21 mouse cellular contexts compared by ENCODE assay signal in the genomic region with DNA sequence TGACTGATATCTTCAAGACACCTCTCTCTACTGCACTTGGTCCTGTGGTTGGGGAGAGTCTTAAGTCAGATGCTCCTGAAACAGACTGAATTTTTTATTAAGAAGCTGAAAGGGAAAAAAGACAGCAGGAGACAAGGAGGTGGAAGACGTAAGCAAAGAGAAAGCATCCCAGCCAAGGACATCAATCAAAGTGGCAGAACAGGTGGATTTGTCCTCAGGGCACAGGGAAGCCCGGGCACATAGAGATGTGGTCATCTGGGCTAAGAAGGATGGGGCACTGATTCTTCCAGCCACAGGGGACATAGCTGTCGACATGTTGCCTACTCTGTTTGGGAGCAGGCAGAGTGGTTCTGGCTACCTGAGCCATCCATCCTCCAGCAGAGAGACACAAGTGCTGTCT.
DNase-seq lines count a peak whose midpoint lies in the region; ATAC-seq and TF ChIP-seq lines count a peak whose summit lies in the region.
"Had no signal": no experiment of that assay in that cellular context is flagged by ENCODE, and none has a peak within 500 bp of the region (broad histone marks: within the 10 kb centered on the region; RNA-seq: fewer than 3 reads in every experiment).

No protein-coding gene starts in this region.

- peak overlapping the region; percentile 92 for H3K27ac ChIP-seq in heart, adult 2 months
- H3K27ac ChIP-seq in heart, postnatal 0 days (ENCODE audit: low read depth) = 0 out of 2 replicates have a peak overlapping the region, but pooled peaks have one; percentile 32
- H3K27ac ChIP-seq in kidney, postnatal 0 days = no peak overlapping the region
- 0 out of 2 replicates have a peak overlapping the region, but pooled peaks have one; percentile 18 for H3K27ac ChIP-seq in stomach, postnatal 0 days (replicated peaks)
- H3K27ac ChIP-seq: embryonic facial prominence, embryonic 13.5 days; limb, embryonic 12.5 days; liver, embryonic 13.5 days had no signal

- no peak for TF ChIP-seq POLR2A in heart, adult 2 months (IDR thresholded peaks at IDR 0.05; ENCODE audit: insufficient read depth, low read depth, low read length)

- peak overlapping the region; percentile 44; the same call in 1 of the 2 replicates for H3K9ac ChIP-seq in heart, adult 2 months (ENCODE audit: low read depth, low read length)
- no peak overlapping the region for H3K9ac ChIP-seq in heart, postnatal 0 days (replicated peaks; ENCODE audit: low read depth, low read length)
- no peak overlapping the region for H3K9ac ChIP-seq in kidney, postnatal 0 days (ENCODE audit: low read depth, low read length)
- no peak overlapping the region for H3K9ac ChIP-seq in stomach, postnatal 0 days (ENCODE audit: low read length)
- H3K9ac ChIP-seq: embryonic facial prominence, embryonic 13.5 days; limb, embryonic 12.5 days; liver, embryonic 13.5 days; neural tube, embryonic 13.5 days had no signal

- 63% methylated on average over 3 of the region's 3 CpGs for WGBS in heart, adult 2 months
- WGBS in heart, postnatal 0 days = 69% methylated on average over 3 of the region's 3 CpGs
- WGBS in kidney, postnatal 0 days = 56% methylated on average over 3 of the region's 3 CpGs
- WGBS in stomach, postnatal 0 days = 52% methylated on average over 3 of the region's 3 CpGs

- no peaks in the 10 kb centered on the region for H3K36me3 ChIP-seq in heart, adult 2 months (ENCODE audit: control insufficient read depth, insufficient read depth, low read length)
- H3K36me3 ChIP-seq in heart, postnatal 0 days (replicated peaks; ENCODE audit: control insufficient read depth, insufficient read depth, low read length) = no peaks in the 10 kb centered on the region
- no peaks in the 10 kb centered on the region for H3K36me3 ChIP-seq in kidney, postnatal 0 days (ENCODE audit: insufficient read depth, low read length)
- H3K36me3 ChIP-seq in stomach, postnatal 0 days (ENCODE audit: control insufficient read depth, insufficient read depth, low read length) = no peaks in the 10 kb centered on the region
- H3K36me3 ChIP-seq: embryonic facial prominence, embryonic 13.5 days; G1E; limb, embryonic 12.5 days; liver, embryonic 13.5 days; neural tube, embryonic 13.5 days had no signal

- no peak overlapping the region for H3K4me3 ChIP-seq in heart, adult 2 months
- H3K4me3 ChIP-seq in heart, postnatal 0 days (ENCODE audit: low read depth, low read length) = no peak overlapping the region
- H3K4me3 ChIP-seq in kidney, postnatal 0 days (replicated peaks; ENCODE audit: low read depth, low read length) = no peak overlapping the region
- H3K4me3 ChIP-seq in stomach, postnatal 0 days (ENCODE audit: low read depth, low read length) = no peak overlapping the region
- H3K4me3 ChIP-seq: embryonic facial prominence, embryonic 13.5 days; limb, embryonic 12.5 days; liver, embryonic 13.5 days; neural tube, embryonic 13.5 days had no signal

- H3K4me1 ChIP-seq in heart, adult 2 months (ENCODE audit: control insufficient read depth, insufficient read depth, low read length) = peaks cover 11% of the 10 kb centered on the region
- peaks cover 11% of the 10 kb centered on the region for H3K4me1 ChIP-seq in heart, postnatal 0 days (ENCODE audit: control insufficient read depth, insufficient read depth)
- 0 out of 2 replicates have a peak, but pooled peaks cover 4% of the 10 kb centered on the region for H3K4me1 ChIP-seq in kidney, postnatal 0 days (replicated peaks; ENCODE audit: insufficient read depth, low read length)
- no peaks in the 10 kb centered on the region for H3K4me1 ChIP-seq in stomach, postnatal 0 days (replicated peaks; ENCODE audit: control insufficient read depth, insufficient read depth)
- H3K4me1 ChIP-seq: liver, embryonic 13.5 days had no signal

- H3K79me2 ChIP-seq in heart, adult 2 months (replicated peaks; ENCODE audit: control insufficient read depth, insufficient read depth, low read length) = no peaks in the 10 kb centered on the region

- no peak for DNase-seq in heart, adult 2 months
- DNase-seq in heart, postnatal 25 days (ENCODE audit: low spot score) = no peak
- no peak for DNase-seq in heart, postnatal 0 days (ENCODE audit: low spot score)
- no peak for DNase-seq in heart, postnatal 10 days
- DNase-seq in kidney, postnatal 0 days (ENCODE audit: low spot score) = no peak
- DNase-seq in kidney, postnatal 25 days = no peak
- no peak for DNase-seq in stomach, postnatal 0 days (ENCODE audit: low spot score)
- DNase-seq: adrenal gland, postnatal 25 days; cerebellum, adult 11-12 months; cerebellum, postnatal 14 days; kidney, adult 18-20 months; liver, embryonic 13.5 days; right cerebral cortex, adult 18-20 months; thymus, postnatal 25 days had no signal

- intact Hi-C loops in heart, adult 2 months (cut with DNase I) = loop anchor here (2.0 kb wide), 1 partner anchor 33 kb away; no protein-coding TSS in a partner anchor
- intact Hi-C loops in heart, postnatal 25 days (cut with DNase I) = no loop called here
- intact Hi-C loops in heart, postnatal 10 days (cut with DNase I) = no loop called here

- H3K27me3 ChIP-seq in heart, adult 2 months (ENCODE audit: control insufficient read depth, insufficient read depth, low read length) = no peaks in the 10 kb centered on the region
- no peaks in the 10 kb centered on the region for H3K27me3 ChIP-seq in heart, postnatal 0 days (ENCODE audit: control insufficient read depth, insufficient read depth, low read length)
- no peaks in the 10 kb centered on the region for H3K27me3 ChIP-seq in kidney, postnatal 0 days (ENCODE audit: insufficient read depth, low read length)
- H3K27me3 ChIP-seq in stomach, postnatal 0 days (ENCODE audit: control insufficient read depth, insufficient read depth, low read length) = no peaks in the 10 kb centered on the region
- H3K27me3 ChIP-seq: embryonic facial prominence, embryonic 13.5 days; limb, embryonic 12.5 days; liver, embryonic 13.5 days; neural tube, embryonic 13.5 days had no signal

- TF ChIP-seq CTCF in heart, adult 2 months (IDR thresholded peaks at IDR 0.05) = no peak
- TF ChIP-seq CTCF in heart, postnatal 0 days (IDR thresholded peaks at IDR 0.05; ENCODE audit: low read depth) = no peak
- TF ChIP-seq CTCF in kidney, postnatal 0 days (IDR thresholded peaks at IDR 0.05; ENCODE audit: low read depth) = no peak
- no peak for TF ChIP-seq CTCF in stomach, postnatal 0 days (IDR thresholded peaks at IDR 0.05; ENCODE audit: low read depth)

- no peak for TF ChIP-seq EP300 in heart, adult 2 months (IDR thresholded peaks at IDR 0.05; ENCODE audit: insufficient read depth, low read depth, low read length)
- no peak for TF ChIP-seq EP300 in heart, postnatal 0 days (IDR thresholded peaks at IDR 0.05; ENCODE audit: low read depth)
- TF ChIP-seq EP300 in stomach, postnatal 0 days (optimal IDR thresholded peaks at IDR 0.05) = no peak

- no peaks in the 10 kb centered on the region for H3K9me3 ChIP-seq in heart, postnatal 0 days (replicated peaks; ENCODE audit: control insufficient read depth, low read length)
- H3K9me3 ChIP-seq in kidney, postnatal 0 days (replicated peaks; ENCODE audit: low read length) = no peaks in the 10 kb centered on the region
- no peaks in the 10 kb centered on the region for H3K9me3 ChIP-seq in stomach, postnatal 0 days (ENCODE audit: control insufficient read depth, low read length)
- H3K9me3 ChIP-seq: embryonic facial prominence, embryonic 13.5 days; G1E; limb, embryonic 12.5 days; liver, embryonic 13.5 days; neural tube, embryonic 13.5 days had no signal

- no peak overlapping the region for H3K4me2 ChIP-seq in heart, postnatal 0 days (ENCODE audit: low read depth, low read length)
- H3K4me2 ChIP-seq in kidney, postnatal 0 days (ENCODE audit: low read length) = no peak overlapping the region
- H3K4me2 ChIP-seq in stomach, postnatal 0 days (replicated peaks; ENCODE audit: low read depth) = no peak overlapping the region; the same call in 1 of the 2 replicates
- H3K4me2 ChIP-seq: embryonic facial prominence, embryonic 13.5 days; limb, embryonic 12.5 days; liver, embryonic 13.5 days; midbrain, embryonic 11.5 days; neural tube, embryonic 13.5 days had no signal

- no peak for ATAC-seq in heart, postnatal 0 days (ENCODE audit: insufficient read depth, low read depth)
- ATAC-seq in kidney, postnatal 0 days (replicated peaks; ENCODE audit: low FRiP score, low read depth) = 0 out of 2 replicates have a peak, but pooled peaks have one; percentile 17
- no peak for ATAC-seq in stomach, postnatal 0 days (ENCODE audit: low FRiP score, low TSS enrichment)
- ATAC-seq: activated CD4-positive, CD25-positive, alpha-beta regulatory T cell, adult 4 months; forebrain, embryonic 14.5 days had no signal
